Mouse (Mus musculus): ENCODE data around the gene Tmcc2.

- TF ChIP-seq MAX (IDR thresholded peaks at IDR 0.05; ENCODE audit: low read length) (no peak), ZNF384 (IDR thresholded peaks at IDR 0.05; ENCODE audit: low read depth, low read length) (no peak), CTCF (IDR thresholded peaks at IDR 0.05 in 2 of 3, conservative IDR thresholded peaks at IDR 0.05 in 1 of 3; ENCODE audit: control insufficient read depth in 1 of 3, insufficient read depth in 1 of 3, low read depth in 2 of 3, low read length in 3 of 3, poor library complexity in 1 of 3, severe bottlenecking in 1 of 3) (no peak), POLR2A (IDR thresholded peaks at IDR 0.05; ENCODE audit: control insufficient read depth in 1 of 2, insufficient read depth in 1 of 2, low read depth in 1 of 2, low read length in 2 of 2, poor library complexity in 1 of 2) (no peak), MAFK (IDR thresholded peaks at IDR 0.05; ENCODE audit: borderline replicate concordance, low read depth, low read length) (no peak), ZC3H11A (IDR thresholded peaks at IDR 0.05; ENCODE audit: low read depth, low read length) (no peak)
These were observed 29.6 kb upstream of the Tmcc2 start for GRCm38 (mm10) chr1:132420662-132421061.

Data from MEL (cell line).